In genomic region chr10:6848834-6849233, GRCm38 (mm10) we compare ENCODE assay signal across 28 mouse cellular contexts.
DNase-seq lines count a peak whose midpoint lies in the region; ATAC-seq and TF ChIP-seq lines count a peak whose summit lies in the region.
"Had no signal": no experiment of that assay in that cellular context is flagged by ENCODE, and none has a peak within 500 bp of the region (broad histone marks: within the 10 kb centered on the region; RNA-seq: fewer than 3 reads in every experiment).

No protein-coding gene starts in this region.

- no peaks in the 10 kb centered on the region for H3K4me1 ChIP-seq in lung, embryonic 14.5 days (ENCODE audit: insufficient read depth)
- H3K4me1 ChIP-seq in midbrain, embryonic 14.5 days (ENCODE audit: control insufficient read depth, insufficient read depth, low read length) = no peaks in the 10 kb centered on the region
- no peaks in the 10 kb centered on the region for H3K4me1 ChIP-seq in midbrain, embryonic 16.5 days (ENCODE audit: control insufficient read depth, insufficient read depth, low read length)
- H3K4me1 ChIP-seq in hindbrain, embryonic 10.5 days (replicated peaks) = 0 out of 2 replicates have a peak, but pooled peaks cover 5% of the 10 kb centered on the region
- H3K4me1 ChIP-seq: forebrain, embryonic 15.5 days; hindbrain, embryonic 13.5 days; limb, embryonic 13.5 days; neural tube, embryonic 13.5 days had no signal

- H3K9ac ChIP-seq in lung, embryonic 14.5 days = no peak overlapping the region
- no peak overlapping the region for H3K9ac ChIP-seq in midbrain, embryonic 14.5 days (replicated peaks; ENCODE audit: low read length)
- H3K9ac ChIP-seq in midbrain, embryonic 16.5 days (ENCODE audit: low read depth, low read length) = no peak overlapping the region
- H3K9ac ChIP-seq: forebrain, embryonic 15.5 days; hindbrain, embryonic 13.5 days; limb, embryonic 13.5 days; neural tube, embryonic 13.5 days had no signal

- no peak overlapping the region for H3K4me2 ChIP-seq in lung, embryonic 14.5 days
- no peak overlapping the region for H3K4me2 ChIP-seq in midbrain, embryonic 14.5 days (ENCODE audit: low read length)
- no peak overlapping the region for H3K4me2 ChIP-seq in midbrain, embryonic 16.5 days (ENCODE audit: low read length)
- H3K4me2 ChIP-seq: forebrain, embryonic 15.5 days; heart, embryonic 11.5 days; hindbrain, embryonic 13.5 days; limb, embryonic 13.5 days; liver, embryonic 11.5 days; neural tube, embryonic 13.5 days had no signal

- no peak for ATAC-seq in lung, embryonic 14.5 days (ENCODE audit: insufficient read depth)
- ATAC-seq in midbrain, embryonic 14.5 days (ENCODE audit: low FRiP score, low TSS enrichment) = no peak
- ATAC-seq in midbrain, embryonic 16.5 days = no peak
- ATAC-seq: forebrain, embryonic 15.5 days; intestine, embryonic 16.5 days had no signal

- WGBS in lung, embryonic 14.5 days = 60% methylated on average over 2 of the region's 2 CpGs
- 35% methylated on average over 2 of the region's 2 CpGs for WGBS in midbrain, embryonic 14.5 days
- WGBS in midbrain, embryonic 16.5 days = 41% methylated on average over 2 of the region's 2 CpGs
- WGBS in hindbrain, embryonic 10.5 days = 77% methylated on average over 2 of the region's 2 CpGs

- DNase-seq in embryo, embryonic 10 days (ENCODE audit: low spot score) = peak; percentile 32
- no peak for DNase-seq in embryo, embryonic 11 days
- peak; percentile 2 for DNase-seq in lung, embryonic 14.5 days
- no peak for DNase-seq in lung, postnatal 14 days
- DNase-seq in midbrain, embryonic 14.5 days = peak; percentile 28
- DNase-seq in hindbrain, embryonic 10.5 days (ENCODE audit: low spot score) = no peak
- DNase-seq: adrenal gland, postnatal 10 days; cerebellum, adult 11 months; cerebellum, adult 9-10 months; cerebellum, postnatal 36 days; gastrocnemius, postnatal 25 days; heart, adult 18-20 months; heart, postnatal 36 days; kidney, adult 8-10 months; kidney, postnatal 25 days; lung, postnatal 36 days; thymus, postnatal 14 days had no signal

- H3K4me3 ChIP-seq in lung, embryonic 14.5 days (ENCODE audit: low read depth, low read length) = no peak overlapping the region
- H3K4me3 ChIP-seq in midbrain, embryonic 14.5 days (replicated peaks; ENCODE audit: low read depth, low read length) = no peak overlapping the region
- no peak overlapping the region for H3K4me3 ChIP-seq in midbrain, embryonic 16.5 days (ENCODE audit: low read depth, low read length)
- H3K4me3 ChIP-seq in hindbrain, embryonic 10.5 days = no peak overlapping the region
- H3K4me3 ChIP-seq: forebrain, embryonic 15.5 days; hindbrain, embryonic 13.5 days; layer of hippocampus, adult 2 months; left cerebral cortex, adult 2 months; limb, embryonic 13.5 days; neural tube, embryonic 13.5 days had no signal

- no peaks in the 10 kb centered on the region for H3K36me3 ChIP-seq in lung, embryonic 14.5 days (ENCODE audit: insufficient read depth)
- no peaks in the 10 kb centered on the region for H3K36me3 ChIP-seq in midbrain, embryonic 14.5 days (ENCODE audit: control insufficient read depth, insufficient read depth, low read length)
- H3K36me3 ChIP-seq in midbrain, embryonic 16.5 days (ENCODE audit: control insufficient read depth, insufficient read depth, low read length) = no peaks in the 10 kb centered on the region
- no peaks in the 10 kb centered on the region for H3K36me3 ChIP-seq in hindbrain, embryonic 10.5 days
- H3K36me3 ChIP-seq: forebrain, embryonic 15.5 days; hindbrain, embryonic 13.5 days; limb, embryonic 13.5 days; neural tube, embryonic 13.5 days had no signal

- H3K27me3 ChIP-seq in lung, embryonic 14.5 days (ENCODE audit: insufficient read depth, low read length) = no peaks in the 10 kb centered on the region
- H3K27me3 ChIP-seq in midbrain, embryonic 14.5 days (ENCODE audit: control insufficient read depth, insufficient read depth, low read length) = no peaks in the 10 kb centered on the region
- H3K27me3 ChIP-seq in midbrain, embryonic 16.5 days (ENCODE audit: control insufficient read depth, insufficient read depth, low read depth, low read length) = no peaks in the 10 kb centered on the region
- no peaks in the 10 kb centered on the region for H3K27me3 ChIP-seq in hindbrain, embryonic 10.5 days (ENCODE audit: insufficient read depth, poor library complexity, severe bottlenecking)
- H3K27me3 ChIP-seq: CH12.LX; forebrain, embryonic 15.5 days; hindbrain, embryonic 13.5 days; limb, embryonic 13.5 days; neural tube, embryonic 13.5 days had no signal

- no peaks in the 10 kb centered on the region for H3K9me3 ChIP-seq in lung, embryonic 14.5 days (ENCODE audit: low read depth, low read length)
- no peaks in the 10 kb centered on the region for H3K9me3 ChIP-seq in midbrain, embryonic 14.5 days (ENCODE audit: control insufficient read depth, low read length)
- H3K9me3 ChIP-seq in midbrain, embryonic 16.5 days (replicated peaks; ENCODE audit: control insufficient read depth, low read length, poor library complexity, severe bottlenecking) = no peaks in the 10 kb centered on the region
- no peaks in the 10 kb centered on the region for H3K9me3 ChIP-seq in hindbrain, embryonic 10.5 days
- H3K9me3 ChIP-seq: forebrain, embryonic 15.5 days; hindbrain, embryonic 13.5 days; limb, embryonic 13.5 days; neural tube, embryonic 13.5 days had no signal

- H3K27ac ChIP-seq in lung, embryonic 14.5 days (ENCODE audit: low read depth) = no peak overlapping the region
- H3K27ac ChIP-seq in midbrain, embryonic 14.5 days (replicated peaks; ENCODE audit: low read depth, low read length) = no peak overlapping the region
- no peak overlapping the region for H3K27ac ChIP-seq in midbrain, embryonic 16.5 days (ENCODE audit: low read length)
- no peak overlapping the region for H3K27ac ChIP-seq in hindbrain, embryonic 10.5 days
- H3K27ac ChIP-seq: forebrain, embryonic 15.5 days; hindbrain, embryonic 13.5 days; layer of hippocampus, adult 2 months; left cerebral cortex, adult 2 months; limb, embryonic 13.5 days; neural tube, embryonic 13.5 days had no signal

- no peak for TF ChIP-seq CTCF in lung, embryonic 14.5 days (IDR thresholded peaks at IDR 0.05; ENCODE audit: low read depth)

Comparison
In these comparisons a context has a peak if more than half of its experiments do, and no peak if none do; other contexts are left out.
1. DNase-seq: peak in embryo, embryonic 10 days (single experiment), lung, embryonic 14.5 days (single experiment) and midbrain, embryonic 14.5 days (single experiment); none in embryo, embryonic 11 days (single experiment), lung, postnatal 14 days (single experiment) and hindbrain, embryonic 10.5 days (single experiment).